Mouse (Mus musculus) heart, adult 2 months (tissue): ENCODE measurements around the gene Skor1.

Source experiments
- CTCF ChIP-seq: fragments of 200-600 bp; IDR thresholded peaks from 2 replicates; pipeline ENCODE4 v1.8.1; 2022; ENCODE audit warnings: antibody characterized with exemption, mild to moderate bottlenecking, moderate library complexity
- EP300 ChIP-seq: fragments of 200-500 bp; IDR thresholded peaks from 2 replicates; pipeline ENCODE4 v1.6.1; 2011; ENCODE audit warnings: low read depth, low read length, control low read depth; ENCODE audit not compliant: insufficient read depth

DNA sequence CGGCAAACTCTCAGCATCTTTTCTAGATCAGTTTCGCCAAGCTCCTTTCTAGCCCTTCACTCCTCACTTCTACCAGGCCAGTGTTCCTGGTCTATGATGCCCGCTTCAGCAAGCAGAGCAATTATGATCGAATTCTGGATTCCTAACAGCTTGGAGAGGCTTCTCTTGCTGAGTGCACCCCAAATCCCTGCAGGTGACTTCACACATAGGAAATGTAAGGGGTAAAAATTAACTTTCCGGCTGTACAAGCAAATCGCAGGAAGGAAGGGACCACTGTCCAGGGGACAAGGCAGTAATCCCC, 11.2 kb downstream of the Skor1 start:
- TF ChIP-seq CTCF (no peak), EP300 (no peak)
